Mouse (Mus musculus) thymus, adult 2 months (tissue): Measurements from ENCODE around the gene Efr3b.

ENCODE experiments used
- CTCF ChIP-seq: fragments of 200-500 bp; IDR thresholded peaks from 2 replicates; pipeline ENCODE4 v1.5.1; 2012; ENCODE audit warnings: mild to moderate bottlenecking, control low read depth, low read length, moderate library complexity, borderline replicate concordance; ENCODE audit not compliant: control insufficient read depth, poor library complexity, insufficient read depth; ENCODE audit errors: extremely low read depth
- POLR2A ChIP-seq: fragments of 200-500 bp; IDR thresholded peaks from 2 replicates; pipeline ENCODE4 v1.6.1; 2012; ENCODE audit warnings: mild to moderate bottlenecking, low read length, control low read depth, moderate library complexity; ENCODE audit not compliant: control insufficient read depth, poor library complexity, insufficient read depth; ENCODE audit errors: extremely low read depth

- TF ChIP-seq POLR2A = no peak
- TF ChIP-seq CTCF = no peak
Observed at GRCm38 (mm10) chr12:4008731-4009130, 30.0 kb downstream of the Efr3b start.
